Mouse (Mus musculus): ENCODE data around the gene Svip. TPM values are rescaled to one million over a fixed set of nuclear protein-coding genes. Genes with fewer than 3 reads are reported as not detected.
A peak's percentile ranks its signal among the peaks of the same experiment; 100 is the strongest.

Svip gene
- 10 to 100 TPM; 26.5 to 29.3 TPM for total RNA-seq (2021)
- long read RNA-seq, experiment 1, transcript Svip-201 (4 exons, 3,053 nt), result major isoform, 54 of 68 reads
- long read RNA-seq, experiment 1, partial matches to known transcripts, result 1 of 68 reads
- long read RNA-seq, experiment 1, other reads (novel, unspliced or antisense), result 12 of 68 reads
- long read RNA-seq, experiment 2, transcript Svip-201 (4 exons, 3,053 nt), result major isoform, 50 of 53 reads
- long read RNA-seq, experiment 2, partial matches to known transcripts, result 0 of 53 reads
- long read RNA-seq, experiment 2, other reads (novel, unspliced or antisense), result 3 of 53 reads

- intact Hi-C loops (cut with DNase I), result no loop called here
Measured at GRCm38 (mm10) chr7:52005511-52006295, at the start of gene Svip. Gene Svip, minus strand, starts transcription at chr7:52006018.

DNA sequence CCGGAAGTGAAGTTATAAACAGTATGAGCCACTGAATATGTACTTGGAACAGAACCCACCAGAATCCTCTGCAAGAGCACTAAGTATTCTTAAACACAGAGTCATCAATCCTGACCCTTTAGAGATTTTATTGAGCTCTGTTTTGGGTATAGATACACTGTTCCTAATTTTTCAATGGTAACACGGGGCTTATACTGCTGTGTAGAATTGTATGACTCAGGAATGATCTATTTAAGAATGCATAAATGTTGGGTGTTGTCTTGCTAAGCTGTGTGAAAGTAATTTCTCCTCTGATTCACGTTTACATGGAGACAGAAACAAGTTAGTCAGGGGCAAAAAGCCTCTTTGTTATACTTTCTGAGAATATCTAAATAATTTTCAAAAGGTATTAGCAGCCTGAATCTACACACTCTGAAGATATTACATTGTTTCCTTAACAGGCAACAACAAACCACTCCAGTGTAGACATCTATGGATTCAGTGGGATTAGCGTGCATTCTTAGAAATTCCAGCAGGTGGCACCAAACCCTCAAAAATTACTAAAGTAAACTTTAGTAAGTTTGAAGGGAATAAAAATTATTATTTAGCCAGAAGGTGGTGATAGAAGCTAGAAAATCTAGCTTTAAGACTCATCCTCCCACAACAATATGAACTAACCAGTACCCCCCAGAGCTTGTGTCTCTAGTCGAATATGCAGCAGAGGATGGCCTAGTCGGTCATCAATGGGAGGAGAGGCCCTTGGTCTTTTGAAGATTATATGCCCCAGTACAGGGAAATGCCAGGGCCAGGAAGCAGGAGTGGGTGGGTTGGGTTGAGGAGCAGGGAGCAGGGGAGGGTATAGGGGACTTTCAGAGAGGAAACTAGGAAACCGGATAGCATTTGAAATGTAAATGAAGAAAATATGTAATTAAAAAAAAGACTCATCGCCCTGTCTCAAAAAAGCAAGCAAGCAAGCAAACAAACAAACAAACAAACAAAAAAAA lies 32.1 kb upstream of the Svip start:
- DNase-seq (ENCODE audit: low spot score in 2 of 2), result peak; percentile 51 to 78
- intact Hi-C loops (cut with DNase I), result no loop called here

More at GRCm38 (mm10) chr7:52005511-52006295, at the start of gene Svip:
- DNase-seq (ENCODE audit: low spot score in 2 of 2), result peak; percentile 92 to 98

GRCm38 (mm10) chr7:52024050-52024626 lies 18.3 kb upstream of the Svip start:
- no peak for DNase-seq (ENCODE audit: low spot score in 2 of 2)
- intact Hi-C loops (cut with DNase I), result no loop called here

DNA sequence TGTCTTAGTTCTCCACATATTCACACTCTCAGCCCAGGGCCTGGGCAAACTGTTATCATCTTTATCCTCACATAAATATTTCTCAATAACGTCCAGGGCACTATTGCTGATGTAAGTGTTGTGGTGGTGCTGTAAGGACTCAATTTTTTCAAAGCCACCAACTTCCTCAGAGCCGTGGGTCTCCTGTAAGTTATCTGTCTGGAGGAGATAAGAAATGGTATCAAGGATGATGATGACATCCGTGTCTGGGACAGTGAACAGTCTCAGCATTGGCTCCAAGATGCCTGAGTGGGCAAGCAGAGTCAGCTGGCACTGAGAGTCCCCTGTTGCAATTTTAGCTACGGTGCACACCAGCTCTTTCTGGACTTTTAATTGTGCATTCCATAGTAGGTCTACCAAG lies 16.2 kb upstream of the Svip start:
- intact Hi-C loops (cut with DNase I), result no loop called here

DNA sequence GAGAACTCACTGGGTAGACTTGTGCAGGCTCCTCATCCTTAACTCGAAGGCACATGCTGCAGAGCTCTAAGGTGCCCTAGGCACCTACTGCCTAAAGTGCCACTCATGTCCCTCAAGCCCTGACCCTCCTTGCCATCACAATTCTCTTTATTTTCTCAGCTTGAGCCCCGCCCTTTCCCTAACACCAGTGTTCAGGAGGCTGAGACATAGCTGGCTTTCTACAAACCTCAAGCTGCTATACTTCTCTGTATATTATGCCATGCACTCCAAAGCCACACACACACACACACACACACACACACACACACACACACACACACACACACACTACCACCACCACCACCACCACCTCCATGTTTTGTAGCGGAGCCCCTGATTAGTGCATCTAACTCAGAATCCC lies 9.8 kb upstream of the Svip start, which contains the start of gene 1700015G11Rik:
Gene 1700015G11Rik, minus strand, starts transcription at position 101 of the 400 bp plus-strand sequence.
- intact Hi-C loops (cut with DNase I), result no loop called here
- no peak for DNase-seq (ENCODE audit: low spot score in 2 of 2)

More for the DNA sequence above, 16.2 kb upstream of the Svip start:
- DNase-seq (ENCODE audit: low spot score in 2 of 2), result no peak

DNA sequence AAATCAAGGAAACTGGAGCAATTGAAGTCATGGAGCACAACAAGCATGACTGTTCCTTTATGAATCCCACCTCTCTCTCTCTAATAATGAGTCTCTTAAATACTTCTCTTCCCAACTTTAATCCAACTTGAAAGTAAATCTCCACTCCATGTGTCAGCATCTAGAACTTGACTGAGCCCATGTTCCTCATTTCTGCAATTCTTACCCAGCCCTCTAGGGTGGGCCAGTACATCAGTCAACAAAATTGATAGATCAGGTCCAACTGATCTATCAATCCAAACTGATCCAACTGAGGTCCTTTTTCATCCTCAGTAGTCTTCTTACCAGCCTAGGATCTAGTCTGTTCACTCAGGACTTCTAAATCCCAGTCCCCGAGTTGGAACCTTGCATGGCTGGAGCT lies 9.4 kb upstream of the Svip start:
- no peak for DNase-seq (ENCODE audit: low spot score in 2 of 2)
- intact Hi-C loops (cut with DNase I), result no loop called here

GRCm38 (mm10) chr7:52013457-52013856 lies 7.6 kb upstream of the Svip start:
- intact Hi-C loops (cut with DNase I), result no loop called here
- no peak for DNase-seq (ENCODE audit: low spot score in 2 of 2)

DNA sequence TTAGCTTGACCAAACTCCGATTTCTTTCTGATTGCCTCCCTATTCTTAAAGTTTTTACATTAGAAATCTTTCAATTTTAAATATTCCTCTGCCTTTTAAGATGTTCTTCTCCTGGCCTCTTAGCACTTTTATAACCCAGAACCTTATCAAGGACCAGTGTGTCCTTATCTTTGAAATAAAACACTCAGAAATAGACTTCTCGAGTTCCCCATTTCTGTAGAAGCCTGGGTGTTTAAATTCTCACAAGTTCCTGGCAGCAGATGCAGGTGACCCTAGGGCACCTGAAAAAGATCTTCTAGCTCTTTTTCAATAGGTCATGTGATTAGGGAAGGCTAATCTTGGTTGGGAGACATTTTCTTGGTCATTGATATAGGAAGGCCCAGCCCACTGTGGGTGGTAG lies 1.3 kb upstream of the Svip start:
- intact Hi-C loops (cut with DNase I), result no loop called here
- DNase-seq (ENCODE audit: low spot score in 2 of 2), result no peak

GRCm38 (mm10) chr7:52006296-52006630 lies 445 bp upstream of the Svip start:
- no peak for DNase-seq (ENCODE audit: low spot score in 2 of 2)
- intact Hi-C loops (cut with DNase I), result no loop called here

DNA sequence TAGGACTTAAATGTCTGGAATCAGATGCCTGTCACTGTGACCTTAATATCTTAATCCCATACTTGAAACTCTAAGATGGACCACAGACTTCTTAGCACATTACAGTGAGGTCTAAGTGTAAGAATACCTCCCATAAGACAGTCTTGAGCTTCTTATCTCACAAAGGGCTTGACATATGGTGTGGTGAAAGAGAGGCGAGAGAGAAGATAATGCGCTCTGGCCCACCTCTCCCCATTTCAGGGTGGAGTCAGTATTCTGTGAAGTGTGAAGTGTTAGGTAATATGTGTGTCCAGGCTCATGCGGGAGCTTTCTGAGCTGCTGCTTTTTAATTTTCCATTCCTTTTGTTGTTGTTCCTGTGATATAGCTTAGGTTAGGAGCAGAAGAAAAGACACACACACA lies 14.8 kb downstream of the Svip start:
- no peak for DNase-seq (ENCODE audit: low spot score in 2 of 2)
- intact Hi-C loops (cut with DNase I), result no loop called here

DNA sequence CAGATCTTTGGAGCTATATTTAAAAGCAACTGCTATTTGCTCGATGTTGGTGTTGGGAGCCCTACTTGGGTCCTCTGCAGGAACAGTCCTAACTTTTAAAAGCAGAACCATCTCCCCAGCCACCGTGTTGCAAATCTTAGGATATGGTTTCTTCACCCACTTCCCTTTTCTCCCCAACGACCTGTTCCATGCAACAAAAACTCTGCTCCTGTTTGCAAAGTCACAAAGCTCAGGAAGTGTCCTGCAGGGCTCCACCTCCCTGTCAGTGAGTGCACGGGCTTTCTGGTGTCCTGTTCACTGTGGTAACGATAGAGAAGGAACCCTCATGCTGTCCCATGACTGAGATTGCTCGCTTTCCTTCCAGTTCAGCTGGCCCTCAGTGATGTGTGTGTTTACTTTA lies 18.9 kb downstream of the Svip start:
- intact Hi-C loops (cut with DNase I), result no loop called here
- no peak for DNase-seq (ENCODE audit: low spot score in 2 of 2)

GRCm38 (mm10) chr7:51985763-51986162 lies 20.1 kb downstream of the Svip start:
- intact Hi-C loops (cut with DNase I), result no loop called here
- DNase-seq (ENCODE audit: low spot score in 2 of 2), result peak; percentile 23 to 56

GRCm38 (mm10) chr7:51982303-51982702 lies 23.5 kb downstream of the Svip start:
- DNase-seq (ENCODE audit: low spot score in 2 of 2), result peak; percentile 37 to 64
- intact Hi-C loops (cut with DNase I), result no loop called here

DNA sequence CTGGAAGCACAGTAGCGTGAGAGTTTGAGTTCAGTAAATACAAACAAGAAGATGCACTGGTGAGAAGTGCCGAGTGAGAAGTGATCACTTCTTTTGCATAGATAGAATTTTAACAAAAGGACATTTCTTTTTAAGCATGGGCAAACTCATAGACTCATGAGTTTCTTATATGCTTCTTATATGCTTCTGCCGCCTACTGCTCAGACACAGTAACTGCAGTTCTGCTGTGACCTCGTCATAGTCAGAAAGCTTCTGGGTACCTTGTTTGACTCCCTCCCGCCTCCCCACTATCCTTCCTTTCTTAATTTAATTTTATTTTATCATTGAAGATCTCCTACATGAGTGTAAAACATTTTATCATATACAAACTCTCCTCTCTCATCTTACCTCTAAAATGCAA lies 26.5 kb downstream of the Svip start:
- intact Hi-C loops (cut with DNase I), result loop anchor here (5.0 kb wide), 1 partner anchor 477 kb away; no protein-coding TSS in a partner anchor
- DNase-seq (ENCODE audit: low spot score in 2 of 2), result peak in 1 of 2 experiments; percentile 35

DNA sequence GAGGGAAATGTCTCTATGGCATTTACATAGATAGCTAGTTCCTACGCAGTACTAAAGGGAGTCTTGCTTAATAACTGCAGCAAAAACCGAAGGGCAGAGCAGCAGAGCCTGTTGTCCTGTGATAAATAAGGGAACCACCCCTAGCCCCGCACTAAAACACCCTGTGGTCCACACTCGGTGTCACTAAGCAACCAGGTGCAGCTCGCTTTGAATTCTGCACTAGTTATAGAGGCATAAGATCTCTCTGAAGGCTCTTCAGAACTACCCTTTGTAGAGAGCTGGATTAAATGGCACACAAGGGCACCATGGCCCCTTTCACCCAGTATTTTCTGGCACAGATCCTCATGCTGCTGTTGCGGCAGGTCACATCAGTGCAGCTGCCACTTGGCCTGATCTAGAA lies 30.6 kb downstream of the Svip start:
- no peak for DNase-seq (ENCODE audit: low spot score in 2 of 2)
- intact Hi-C loops (cut with DNase I), result loop anchor here (5.0 kb wide), 1 partner anchor 473 kb away; no protein-coding TSS in a partner anchor

DNA sequence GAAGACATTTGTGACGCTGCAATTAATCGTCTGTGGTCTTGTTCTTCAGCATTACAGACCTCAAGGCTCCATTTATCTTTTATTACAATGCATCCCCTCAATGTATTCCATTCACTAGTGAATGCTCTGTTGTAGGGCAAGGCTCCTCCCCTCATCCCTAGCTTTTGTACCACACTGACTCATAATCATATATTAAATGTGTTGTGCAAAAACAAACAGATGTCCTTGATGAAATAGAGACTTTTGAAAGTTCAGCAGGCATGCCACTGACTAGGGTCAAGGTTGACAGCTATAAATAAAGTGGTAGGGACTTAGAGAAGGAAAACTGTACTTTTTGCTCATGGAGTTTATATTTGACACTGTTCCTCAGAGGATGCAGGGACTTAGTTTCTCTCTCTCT lies 32.3 kb downstream of the Svip start:
- intact Hi-C loops (cut with DNase I), result loop anchor here (2.0 to 5.0 kb wide), 2 partner anchors 111 to 355 kb away; partner anchors contain the start of genes Fancf and Gas2
- no peak for DNase-seq (ENCODE audit: low spot score in 2 of 2)

DNA sequence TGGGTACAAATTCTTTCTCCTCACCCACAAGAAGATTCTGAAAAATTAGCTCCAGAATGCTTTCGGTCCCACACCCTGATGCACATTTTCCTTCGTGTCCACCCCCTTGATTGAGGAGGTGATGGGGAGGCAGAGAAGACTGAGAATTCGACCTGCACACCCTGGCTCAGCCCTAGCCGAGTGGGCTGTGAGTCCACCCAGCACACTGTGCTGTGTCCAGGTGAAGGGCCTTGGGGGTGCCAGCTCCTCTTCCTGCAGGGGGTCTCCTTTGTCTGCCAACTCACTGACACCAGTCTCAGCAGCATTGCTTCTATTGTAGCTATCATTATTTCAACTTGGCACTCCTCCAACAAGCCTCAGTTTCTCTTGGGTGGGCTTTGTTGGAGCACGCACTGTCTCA lies 32.7 kb downstream of the Svip start:
- intact Hi-C loops (cut with DNase I), result loop anchor here (2.0 to 5.0 kb wide), 2 partner anchors 111 to 354 kb away; partner anchors contain the start of genes Fancf and Gas2
- DNase-seq (ENCODE audit: low spot score in 2 of 2), result no peak

GRCm38 (mm10) chr7:51972252-51972855 lies 33.5 kb downstream of the Svip start:
- intact Hi-C loops (cut with DNase I), result loop anchor here (2.0 to 5.0 kb wide), 2 partner anchors 110 to 354 kb away; partner anchors contain the start of genes Fancf and Gas2
- peak; percentile 60 to 74 for DNase-seq (ENCODE audit: low spot score in 2 of 2)

DNA sequence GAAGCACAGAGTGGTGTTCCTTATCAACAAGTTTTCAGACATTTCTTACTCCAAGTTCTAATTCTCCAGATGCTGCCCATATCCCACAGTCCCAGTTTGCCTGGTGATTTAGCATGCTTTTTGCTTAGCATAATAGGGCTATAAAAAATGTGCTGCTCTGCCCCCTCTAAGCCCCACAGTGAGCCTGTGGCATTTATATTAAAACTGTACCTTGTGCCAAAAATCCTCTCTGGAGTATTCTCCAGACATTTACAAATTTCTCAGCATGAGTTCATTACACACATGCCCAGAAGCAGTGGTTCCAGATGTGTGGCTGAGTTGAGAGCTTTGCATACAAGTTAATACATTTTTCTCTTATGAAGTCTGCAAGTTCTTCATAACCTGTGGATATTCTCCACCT lies 36.4 kb downstream of the Svip start:
- DNase-seq (ENCODE audit: low spot score in 2 of 2), result no peak
- intact Hi-C loops (cut with DNase I), result no loop called here

All from left cerebral cortex, postnatal 14 days (tissue).